Mouse (Mus musculus): ENCODE measurements around the gene Smarca4. TPM values are rescaled to one million over a fixed set of nuclear protein-coding genes. Genes with fewer than 3 reads are reported as not detected.

The Smarca4 gene
- total and polyA plus RNA-seq, 2 experiments, result 13.1 to 15.2 TPM

- Histone ChIP-seq H3K4me3 (ENCODE audit: insufficient read depth, low read depth, low read length) (no peak overlapping the region), H3K9ac (ENCODE audit: low read depth, low read length) (no peak overlapping the region), H3K27me3 (ENCODE audit: control insufficient read depth, insufficient read depth, low read length) (no peaks in the 10 kb centered on the region), H3K27ac (replicated peaks; ENCODE audit: insufficient read depth, low read depth, low read length) (no peak overlapping the region), H3K4me1 (ENCODE audit: control insufficient read depth, insufficient read depth, low read length) (no peaks in the 10 kb centered on the region), H3K36me3 (ENCODE audit: control insufficient read depth, insufficient read depth, low read length) (peaks cover 2% of the 10 kb centered on the region; the same call in 1 of the 2 replicates), H3K79me2 (ENCODE audit: control insufficient read depth, insufficient read depth, low read length) (peaks cover 24% of the 10 kb centered on the region; the same call in 1 of the 2 replicates)
- no peak for TF ChIP-seq POLR2A (IDR thresholded peaks at IDR 0.05; ENCODE audit: extremely low read depth, insufficient read depth, low read length)
- peak; percentile 66; the same call in 1 of the 2 replicates for TF ChIP-seq CTCF (IDR thresholded peaks at IDR 0.05; ENCODE audit: low read depth, low read length)
- 68% methylated on average over 3 of the region's 3 CpGs for WGBS
- DNase-seq (ENCODE audit: extremely low read depth, low read depth, low spot score), result peak; percentile 55
Measured at GRCm38 (mm10) chr9:21630673-21631072, 14.7 kb downstream of the Smarca4 start.

DNA sequence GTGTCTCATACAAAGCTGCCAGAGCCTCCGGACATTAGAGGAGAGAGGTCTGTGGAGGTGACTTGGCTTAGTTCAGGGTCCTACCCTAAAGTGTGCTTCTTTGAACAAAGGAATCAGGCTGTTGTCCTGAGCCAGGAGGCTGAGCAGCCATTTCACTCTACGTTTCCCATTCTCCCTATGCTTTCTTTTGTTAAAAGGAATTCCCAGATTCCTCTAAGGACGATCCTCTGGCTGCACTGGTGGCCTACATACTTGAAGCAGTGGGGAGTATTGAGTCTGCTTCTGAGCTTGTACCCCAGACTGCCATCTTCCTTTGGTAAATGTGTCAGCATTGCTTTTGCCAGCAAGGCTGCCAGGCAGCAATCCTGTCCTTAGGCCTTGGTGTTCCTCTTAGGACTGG is 17.1 kb downstream of the Smarca4 start:
- 90% methylated on average over 3 of the region's 3 CpGs for whole genome bisulfite sequencing
- Histone ChIP-seq H3K9ac (ENCODE audit: low read depth, low read length) (no peak overlapping the region), H3K27me3 (ENCODE audit: control insufficient read depth, insufficient read depth, low read length) (no peaks in the 10 kb centered on the region), H3K79me2 (ENCODE audit: control insufficient read depth, insufficient read depth, low read length) (peaks cover 16% of the 10 kb centered on the region; the same call in 1 of the 2 replicates), H3K4me3 (ENCODE audit: insufficient read depth, low read depth, low read length) (no peak overlapping the region), H3K4me1 (ENCODE audit: control insufficient read depth, insufficient read depth, low read length) (no peaks in the 10 kb centered on the region), H3K36me3 (ENCODE audit: control insufficient read depth, insufficient read depth, low read length) (peaks cover 21% of the 10 kb centered on the region; the same call in 1 of the 2 replicates), H3K27ac (replicated peaks; ENCODE audit: insufficient read depth, low read depth, low read length) (no peak overlapping the region)
- no peak for DNase-seq (ENCODE audit: extremely low read depth, low read depth, low spot score)
- TF ChIP-seq CTCF (IDR thresholded peaks at IDR 0.05; ENCODE audit: low read depth, low read length), result no peak
- TF ChIP-seq POLR2A (IDR thresholded peaks at IDR 0.05; ENCODE audit: extremely low read depth, insufficient read depth, low read length), result no peak

DNA sequence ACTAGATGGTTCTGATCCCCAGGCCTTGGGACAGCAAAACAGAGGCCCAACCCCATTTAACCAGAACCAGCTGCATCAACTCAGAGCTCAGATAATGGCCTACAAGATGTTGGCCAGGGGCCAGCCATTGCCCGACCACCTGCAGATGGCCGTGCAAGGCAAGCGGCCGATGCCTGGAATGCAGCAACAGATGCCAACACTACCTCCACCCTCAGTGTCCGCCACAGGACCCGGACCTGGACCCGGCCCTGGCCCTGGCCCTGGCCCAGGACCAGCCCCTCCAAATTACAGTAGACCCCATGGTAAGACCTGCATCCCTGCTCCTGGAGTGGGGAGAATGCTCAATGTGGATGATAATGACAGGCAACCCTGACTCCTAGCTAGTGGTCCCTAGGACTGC is 19.7 kb downstream of the Smarca4 start:
- Histone ChIP-seq H3K4me3 (ENCODE audit: insufficient read depth, low read depth, low read length) (no peak overlapping the region), H3K79me2 (ENCODE audit: control insufficient read depth, insufficient read depth, low read length) (peaks cover 12% of the 10 kb centered on the region; the same call in 1 of the 2 replicates), H3K27ac (replicated peaks; ENCODE audit: insufficient read depth, low read depth, low read length) (no peak overlapping the region), H3K4me1 (ENCODE audit: control insufficient read depth, insufficient read depth, low read length) (no peaks in the 10 kb centered on the region), H3K9ac (ENCODE audit: low read depth, low read length) (no peak overlapping the region), H3K27me3 (ENCODE audit: control insufficient read depth, insufficient read depth, low read length) (no peaks in the 10 kb centered on the region), H3K36me3 (ENCODE audit: control insufficient read depth, insufficient read depth, low read length) (peaks cover 34% of the 10 kb centered on the region; the same call in 1 of the 2 replicates)
- WGBS, result 77% methylated on average over 7 of the region's 7 CpGs
- TF ChIP-seq POLR2A (IDR thresholded peaks at IDR 0.05; ENCODE audit: extremely low read depth, insufficient read depth, low read length) (no peak), CTCF (IDR thresholded peaks at IDR 0.05; ENCODE audit: low read depth, low read length) (no peak)
- DNase-seq (ENCODE audit: extremely low read depth, low read depth, low spot score), result no peak

GRCm38 (mm10) chr9:21639031-21639430 is 23.1 kb downstream of the Smarca4 start:
- DNase-seq (ENCODE audit: extremely low read depth, low read depth, low spot score), result no peak
- no peaks in the 10 kb centered on the region for H3K4me1 ChIP-seq (ENCODE audit: control insufficient read depth, insufficient read depth, low read length)

GRCm38 (mm10) chr9:21646366-21646765 is 30.4 kb downstream of the Smarca4 start:
- H3K9ac ChIP-seq (ENCODE audit: low read depth, low read length), result no peak overlapping the region
- WGBS, result 98% methylated on average over 3 of the region's 3 CpGs

More at GRCm38 (mm10) chr9:21639031-21639430, 23.1 kb downstream of the Smarca4 start:
- H3K27me3 ChIP-seq (ENCODE audit: control insufficient read depth, insufficient read depth, low read length), result no peaks in the 10 kb centered on the region
- H3K27ac ChIP-seq (replicated peaks; ENCODE audit: insufficient read depth, low read depth, low read length), result no peak overlapping the region
- peaks cover 60% of the 10 kb centered on the region for H3K36me3 ChIP-seq (ENCODE audit: control insufficient read depth, insufficient read depth, low read length)
- no peak overlapping the region for H3K9ac ChIP-seq (ENCODE audit: low read depth, low read length)
- 95% methylated on average over 11 of the region's 11 CpGs for WGBS
- H3K79me2 ChIP-seq (ENCODE audit: control insufficient read depth, insufficient read depth, low read length), result no peaks in the 10 kb centered on the region
- TF ChIP-seq POLR2A (IDR thresholded peaks at IDR 0.05; ENCODE audit: extremely low read depth, insufficient read depth, low read length), result no peak
- TF ChIP-seq CTCF (IDR thresholded peaks at IDR 0.05; ENCODE audit: low read depth, low read length), result no peak
- H3K4me3 ChIP-seq (ENCODE audit: insufficient read depth, low read depth, low read length), result no peak overlapping the region

GRCm38 (mm10) chr9:21647721-21648120 is 31.8 kb downstream of the Smarca4 start:
- Histone ChIP-seq H3K79me2 (ENCODE audit: control insufficient read depth, insufficient read depth, low read length) (peaks cover 7% of the 10 kb centered on the region), H3K27ac (replicated peaks; ENCODE audit: insufficient read depth, low read depth, low read length) (peak overlapping the region; percentile 92; the same call in 1 of the 2 replicates), H3K4me3 (ENCODE audit: insufficient read depth, low read depth, low read length) (no peak overlapping the region), H3K27me3 (ENCODE audit: control insufficient read depth, insufficient read depth, low read length) (no peaks in the 10 kb centered on the region), H3K36me3 (ENCODE audit: control insufficient read depth, insufficient read depth, low read length) (peaks cover 43% of the 10 kb centered on the region), H3K9ac (ENCODE audit: low read depth, low read length) (no peak overlapping the region), H3K4me1 (ENCODE audit: control insufficient read depth, insufficient read depth, low read length) (peaks cover 13% of the 10 kb centered on the region)
- TF ChIP-seq POLR2A (IDR thresholded peaks at IDR 0.05; ENCODE audit: extremely low read depth, insufficient read depth, low read length) (no peak), CTCF (IDR thresholded peaks at IDR 0.05; ENCODE audit: low read depth, low read length) (no peak)
- WGBS, result 38% methylated on average over 6 of the region's 6 CpGs
- peak; percentile 94 for DNase-seq (ENCODE audit: extremely low read depth, low read depth, low spot score)

More at GRCm38 (mm10) chr9:21646366-21646765, 30.4 kb downstream of the Smarca4 start:
- Histone ChIP-seq H3K36me3 (ENCODE audit: control insufficient read depth, insufficient read depth, low read length) (peaks cover 53% of the 10 kb centered on the region), H3K27me3 (ENCODE audit: control insufficient read depth, insufficient read depth, low read length) (no peaks in the 10 kb centered on the region), H3K4me1 (ENCODE audit: control insufficient read depth, insufficient read depth, low read length) (peaks cover 13% of the 10 kb centered on the region), H3K79me2 (ENCODE audit: control insufficient read depth, insufficient read depth, low read length) (peaks cover 7% of the 10 kb centered on the region), H3K27ac (replicated peaks; ENCODE audit: insufficient read depth, low read depth, low read length) (0 out of 2 replicates have a peak overlapping the region, but pooled peaks have one; percentile 16), H3K4me3 (ENCODE audit: insufficient read depth, low read depth, low read length) (no peak overlapping the region)
- no peak for DNase-seq (ENCODE audit: extremely low read depth, low read depth, low spot score)
- no peak for TF ChIP-seq CTCF (IDR thresholded peaks at IDR 0.05; ENCODE audit: low read depth, low read length)
- no peak for TF ChIP-seq POLR2A (IDR thresholded peaks at IDR 0.05; ENCODE audit: extremely low read depth, insufficient read depth, low read length)

Measured in liver, adult 2 months (tissue).